Mouse (Mus musculus): ENCODE measurements around the gene Gm5447.

Gene Gm5447

DNA sequence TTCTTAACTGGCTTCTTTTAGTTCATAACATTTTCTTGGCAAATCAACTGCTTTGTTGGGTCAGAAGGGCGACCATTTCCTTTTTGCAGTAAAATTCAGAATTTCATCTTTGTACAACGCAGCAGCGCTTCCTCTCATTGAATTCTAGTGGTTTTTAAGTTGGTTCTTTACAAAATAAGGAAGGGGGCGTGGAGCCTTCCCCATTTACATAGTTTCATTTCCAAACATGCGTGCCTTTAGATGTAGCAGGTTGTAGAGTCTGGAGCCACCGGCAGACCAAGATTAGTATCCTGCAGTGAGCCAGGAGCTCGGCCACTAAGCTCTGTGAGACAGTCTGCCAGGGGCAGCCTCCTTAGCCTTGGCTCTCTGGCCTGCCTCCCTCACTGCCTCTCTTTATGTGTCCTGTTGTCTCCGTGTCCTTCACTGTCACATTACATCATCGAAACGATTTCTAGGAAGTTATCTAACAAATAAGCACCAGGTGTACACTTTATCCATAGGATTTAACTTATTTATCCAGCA is 13.0 kb downstream of the Gm5447 start:
- peak; percentile 51 to 68 for DNase-seq

DNA sequence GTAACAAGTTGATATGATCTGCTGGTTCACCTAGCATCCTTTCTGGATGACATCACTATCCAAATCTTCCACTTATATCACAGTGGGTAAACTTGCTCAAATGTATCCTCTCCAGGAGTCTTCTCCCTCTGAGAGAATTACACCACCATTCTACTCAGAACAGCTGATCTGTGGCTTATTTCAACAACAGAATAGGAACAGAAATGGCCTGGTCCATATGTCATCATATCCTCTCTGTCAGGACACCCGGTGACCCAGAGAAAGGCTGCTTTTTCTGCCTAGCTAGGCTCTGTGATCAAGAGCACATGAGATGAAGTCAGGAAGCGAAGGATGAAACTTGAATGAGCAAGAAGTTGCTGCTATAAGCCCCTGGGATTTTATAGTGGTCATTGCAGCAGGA is 13.7 kb downstream of the Gm5447 start:
- no peak for DNase-seq

DNA sequence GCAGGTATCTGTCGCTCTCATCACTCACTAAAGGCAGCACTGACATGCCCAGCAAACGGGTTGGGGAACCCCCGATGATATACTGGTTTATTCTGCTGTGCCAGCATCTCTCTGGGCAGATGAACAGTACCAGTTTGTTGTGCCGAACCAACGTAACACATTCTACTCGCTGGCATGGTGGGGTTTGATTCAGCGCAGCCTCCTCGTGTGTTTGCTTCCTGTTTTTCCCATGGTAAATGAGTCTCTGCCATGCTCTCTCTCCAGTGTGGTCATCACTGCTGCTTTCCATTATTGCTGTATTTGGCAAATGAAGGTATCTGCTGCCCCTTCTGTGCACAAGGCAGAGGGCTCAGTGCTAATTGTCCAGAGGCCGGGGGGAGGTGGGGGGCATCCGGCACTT is 15.7 kb downstream of the Gm5447 start:
- no peak for DNase-seq

DNA sequence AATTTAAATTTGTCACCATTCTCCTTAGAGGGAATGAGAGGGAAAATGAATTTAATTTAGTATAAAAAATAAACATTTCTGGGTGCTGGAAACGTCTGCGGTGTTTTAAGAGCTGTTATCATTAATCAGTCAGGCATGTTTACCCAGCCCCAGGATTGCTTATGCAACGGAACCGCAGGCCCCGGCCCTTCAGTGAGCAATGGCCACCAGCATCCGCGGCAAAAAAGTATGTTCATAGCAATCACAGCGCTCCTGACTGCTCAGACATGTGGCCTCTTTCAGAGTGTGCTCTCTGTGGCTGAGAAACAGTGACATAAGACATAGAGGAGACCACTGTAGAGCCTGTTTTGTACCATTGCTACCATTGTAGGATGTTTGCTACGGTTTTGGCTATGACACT is 16.2 kb downstream of the Gm5447 start:
- DNase-seq, result no peak

DNA sequence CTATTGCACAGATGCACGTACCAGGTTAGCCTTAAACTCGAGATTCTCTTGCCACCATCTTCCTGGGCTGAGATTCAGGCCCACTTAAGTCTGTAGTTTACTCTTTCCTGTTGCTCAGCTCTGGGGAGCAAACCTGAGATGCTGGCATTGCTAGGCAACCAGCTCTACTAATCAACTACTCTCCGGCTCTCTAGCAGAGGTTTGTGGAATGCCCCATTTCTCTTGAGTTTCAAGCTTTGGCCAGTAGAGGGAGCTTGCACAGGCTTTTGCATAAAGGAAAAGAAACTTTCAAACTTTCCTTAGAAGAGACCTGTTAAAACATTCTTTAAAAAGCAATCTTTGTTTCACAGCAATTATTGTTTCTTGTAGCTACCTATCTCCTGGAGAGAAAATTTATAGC is 19.8 kb downstream of the Gm5447 start:
- peak; percentile 60 to 68 for DNase-seq

DNA sequence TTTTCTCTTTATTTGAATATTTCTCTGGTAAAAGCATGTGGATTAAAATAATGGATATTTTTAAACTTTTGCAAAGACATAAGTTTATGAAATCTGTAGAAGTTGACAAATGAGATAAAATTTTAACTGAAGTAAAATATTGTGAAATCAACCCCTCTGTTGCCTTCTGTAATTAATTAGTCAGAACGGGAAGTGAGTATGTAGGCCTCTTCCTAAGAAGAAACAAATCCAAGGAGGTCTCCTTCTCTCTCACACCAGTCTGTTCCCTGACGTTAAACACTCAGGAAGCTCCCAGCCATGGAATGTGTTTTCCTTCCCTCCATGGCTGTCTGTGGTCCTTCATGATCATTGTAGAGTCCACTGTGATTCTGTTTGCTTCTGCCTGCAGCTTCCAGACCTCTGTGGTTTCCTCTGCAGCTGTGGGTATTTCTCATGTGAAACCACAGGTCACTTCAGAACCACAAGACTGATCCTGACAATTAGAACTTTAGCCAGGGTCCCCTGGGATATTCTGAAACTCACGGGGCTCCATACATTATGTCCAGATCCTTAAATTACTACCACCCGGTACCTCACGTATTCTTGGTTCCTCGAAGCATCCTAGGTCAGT is 20.4 kb downstream of the Gm5447 start:
- no peak for DNase-seq

DNA sequence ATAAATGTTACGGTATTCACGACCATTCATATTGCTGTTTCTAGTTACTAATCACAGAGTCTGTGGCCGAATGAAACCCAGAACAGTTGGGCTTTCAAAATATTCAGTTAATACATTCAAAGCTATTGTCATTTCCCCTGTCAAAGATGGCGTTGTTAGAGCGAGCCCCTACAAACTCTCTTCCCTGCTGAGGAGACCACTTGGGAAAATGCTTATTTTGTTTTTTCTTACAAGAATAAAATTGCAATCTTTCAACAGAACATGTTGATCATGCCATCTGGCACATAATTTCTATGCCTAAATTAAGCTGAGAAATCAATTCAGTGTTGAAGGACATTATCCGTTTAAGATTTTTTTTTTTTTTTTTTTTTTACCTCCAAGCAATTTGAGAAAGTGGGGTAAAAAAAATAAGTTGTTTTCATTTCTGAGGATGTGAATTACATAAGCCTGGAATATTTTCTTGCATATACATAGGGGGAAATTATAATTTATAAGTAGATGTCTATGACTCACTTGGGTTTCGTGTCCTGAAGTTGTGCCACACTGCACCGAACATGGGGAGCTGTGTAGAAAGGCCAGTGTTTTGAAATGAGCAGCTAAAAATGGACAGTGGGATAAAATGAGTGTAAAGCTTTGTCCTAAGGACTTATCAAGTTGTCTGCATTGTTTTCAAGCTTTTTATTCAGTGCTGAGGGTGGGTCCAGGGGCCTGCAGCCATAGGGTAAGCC is 23.7 kb downstream of the Gm5447 start:
- DNase-seq, result no peak

DNA sequence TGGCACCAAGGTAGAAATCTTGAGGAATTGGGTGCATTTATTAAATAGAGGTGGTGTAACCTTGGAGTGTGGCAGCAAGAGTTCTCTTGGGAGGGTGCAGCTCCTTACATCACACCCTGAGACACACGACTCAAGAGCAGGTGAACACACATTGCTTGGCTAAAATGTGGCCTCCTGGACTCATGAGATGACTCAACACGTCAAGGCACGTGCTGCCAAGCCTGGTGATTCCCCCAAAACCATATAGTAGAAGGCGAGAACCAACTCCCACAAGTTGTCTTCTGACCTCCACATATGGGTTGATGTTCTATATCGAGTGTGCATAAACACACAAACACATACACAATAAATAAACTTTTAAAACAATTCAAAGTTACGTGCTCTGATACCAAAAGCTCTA is 25.8 kb downstream of the Gm5447 start:
- DNase-seq, result no peak

DNA sequence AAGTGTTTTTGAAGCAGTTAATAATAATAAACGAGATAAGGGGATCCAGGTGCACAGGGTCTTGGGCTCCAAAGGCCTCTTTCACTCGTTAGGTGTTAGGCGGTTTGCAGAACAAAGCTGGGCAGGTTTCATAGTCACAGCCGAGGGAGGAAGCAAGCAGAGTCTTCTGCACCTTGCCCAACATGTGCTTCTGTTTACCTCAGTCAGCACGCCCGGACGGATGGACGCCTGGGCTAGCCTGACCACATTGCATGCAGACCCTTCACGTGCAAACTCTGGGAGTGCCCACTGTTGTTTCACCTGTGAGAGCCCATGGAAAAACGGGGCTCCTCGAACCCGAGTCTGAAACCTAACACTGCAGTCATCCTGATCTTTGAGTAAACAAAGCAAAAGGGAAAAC is 30.5 kb downstream of the Gm5447 start:
- DNase-seq, result no peak

DNA sequence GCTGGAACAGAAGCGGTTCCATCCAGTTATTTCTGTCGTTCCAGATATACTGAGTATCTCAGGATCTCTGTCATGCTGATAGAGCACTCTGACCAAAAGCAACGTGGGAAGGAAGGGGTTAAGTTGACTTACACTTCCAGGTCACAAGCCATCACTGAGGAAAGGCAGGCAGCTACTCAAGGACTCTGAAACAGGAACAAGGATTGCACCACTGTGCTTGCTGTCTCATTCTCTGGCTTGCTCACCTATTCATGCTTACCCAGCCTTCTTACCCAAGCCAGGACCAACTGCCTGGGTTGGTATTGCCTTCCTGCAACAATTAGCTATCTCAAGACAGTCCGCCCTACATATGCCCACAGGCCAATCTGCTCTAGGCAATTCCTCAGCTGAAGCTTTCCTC is 31.0 kb downstream of the Gm5447 start:
- no peak for DNase-seq

DNA sequence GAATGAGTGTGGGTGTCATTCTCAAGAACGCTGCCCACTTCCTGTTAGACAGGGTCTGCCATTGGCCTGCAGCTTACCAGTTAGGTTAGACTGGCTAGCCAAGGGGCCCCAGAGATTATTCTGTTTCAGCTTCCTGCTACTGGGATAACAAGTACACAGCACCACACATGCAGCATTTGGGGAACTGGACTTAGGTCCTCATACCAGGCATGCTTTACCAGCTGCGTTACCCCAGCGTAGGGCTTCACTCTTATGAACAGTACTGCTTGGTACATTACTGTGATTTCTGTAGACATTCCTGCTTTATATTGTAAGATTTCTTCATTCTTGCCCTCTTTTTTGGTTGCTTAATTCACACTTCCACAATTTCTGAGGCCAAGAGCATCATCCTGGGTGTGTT is 43.5 kb downstream of the Gm5447 start:
- DNase-seq, result no peak

DNA sequence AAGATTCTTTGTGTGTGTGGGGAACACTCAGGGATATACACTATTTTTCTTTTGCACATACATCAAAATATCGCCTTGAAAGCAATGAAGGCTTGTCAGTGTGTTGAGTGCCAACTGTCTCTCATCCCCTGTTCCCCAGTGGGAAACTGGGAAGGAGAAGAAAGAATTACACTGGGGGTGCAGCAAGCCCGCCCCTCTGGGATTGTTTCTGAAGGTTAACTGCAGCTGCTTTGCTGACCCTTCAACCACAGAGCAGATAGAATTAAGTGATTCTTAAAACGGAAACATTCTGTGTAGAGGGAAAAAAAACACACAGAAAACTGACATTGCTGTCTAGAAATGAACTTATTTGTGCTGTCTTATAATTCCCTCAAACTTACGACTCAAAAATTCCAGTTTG is 47.5 kb downstream of the Gm5447 start:
- no peak for DNase-seq

DNA sequence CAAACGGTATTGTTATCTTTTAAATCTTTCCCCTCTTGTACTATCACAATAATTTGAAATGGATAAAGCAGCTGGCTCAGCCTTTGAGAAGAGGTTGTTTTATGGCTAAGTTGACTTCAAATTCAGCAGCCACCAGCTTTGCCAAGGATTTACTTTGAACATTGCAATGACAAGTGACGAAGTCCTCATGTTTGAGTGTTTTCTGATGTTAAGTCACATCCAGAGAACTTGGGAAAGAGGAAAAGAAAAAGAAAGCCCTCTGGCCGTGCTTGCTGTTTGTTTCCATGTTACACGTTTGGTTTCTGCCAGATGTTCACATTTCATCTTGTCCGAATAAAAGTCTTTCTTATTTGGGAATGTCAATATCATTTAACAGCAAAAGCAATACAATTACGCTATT is 47.9 kb downstream of the Gm5447 start:
- no peak for DNase-seq

DNA sequence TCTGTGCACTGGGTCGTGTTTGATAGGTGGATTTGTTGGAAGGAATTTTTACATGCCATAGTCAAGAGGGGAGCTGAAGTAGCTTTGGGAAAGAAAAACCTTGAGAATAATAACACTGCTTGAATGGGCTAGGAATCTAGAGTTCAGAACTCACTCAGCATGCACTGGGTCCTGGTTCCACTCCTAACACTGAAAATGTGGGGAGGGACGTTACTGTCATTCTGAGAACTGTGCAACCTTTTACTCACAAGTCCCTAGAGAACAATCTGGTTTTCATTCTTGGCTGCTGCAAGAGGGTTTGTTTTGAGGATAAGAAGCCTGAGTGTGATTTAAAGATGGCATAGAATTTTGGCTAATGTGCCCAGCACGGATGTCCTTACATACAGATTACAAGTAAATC is 49.7 kb downstream of the Gm5447 start:
- no peak for DNase-seq
